Mouse (Mus musculus): ENCODE measurements at regions not wholly inside any gene's neighbourhood (a gene's known extent, or its start where the extent isn't known, plus 50 kb on each side); places are given as distances from the start of the nearest gene placed in this dataset.
"Not testable (repeated sequence)": the region's sequence is repeated elsewhere in the genome, so short reads cannot be mapped to it uniquely, and the experiment has no call there.

GRCm38 (mm10) chr17:29430401-29430800, 60.2 kb upstream of the Pim1 start:
- DNase-seq, result no peak

DNA sequence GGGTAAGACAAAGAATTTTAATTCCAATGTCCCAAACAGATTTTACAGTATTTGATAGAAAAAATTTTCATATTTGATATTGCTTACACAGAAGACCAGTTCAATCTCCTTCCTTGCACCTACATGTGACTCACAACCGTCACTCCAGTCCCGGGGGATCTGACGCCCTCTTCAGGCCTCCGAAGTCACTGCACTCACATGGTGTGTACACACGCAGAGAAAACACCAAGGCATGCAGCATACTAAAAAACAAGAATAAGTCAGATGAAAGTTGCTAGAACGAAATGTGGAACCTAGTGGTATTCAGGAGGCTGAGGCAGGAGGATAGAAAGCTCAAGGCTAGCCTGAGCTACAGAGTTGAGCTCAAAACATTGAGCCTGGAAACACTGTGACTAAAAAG, 59.7 kb upstream of the Pim1 start:
- no peak for DNase-seq

DNA sequence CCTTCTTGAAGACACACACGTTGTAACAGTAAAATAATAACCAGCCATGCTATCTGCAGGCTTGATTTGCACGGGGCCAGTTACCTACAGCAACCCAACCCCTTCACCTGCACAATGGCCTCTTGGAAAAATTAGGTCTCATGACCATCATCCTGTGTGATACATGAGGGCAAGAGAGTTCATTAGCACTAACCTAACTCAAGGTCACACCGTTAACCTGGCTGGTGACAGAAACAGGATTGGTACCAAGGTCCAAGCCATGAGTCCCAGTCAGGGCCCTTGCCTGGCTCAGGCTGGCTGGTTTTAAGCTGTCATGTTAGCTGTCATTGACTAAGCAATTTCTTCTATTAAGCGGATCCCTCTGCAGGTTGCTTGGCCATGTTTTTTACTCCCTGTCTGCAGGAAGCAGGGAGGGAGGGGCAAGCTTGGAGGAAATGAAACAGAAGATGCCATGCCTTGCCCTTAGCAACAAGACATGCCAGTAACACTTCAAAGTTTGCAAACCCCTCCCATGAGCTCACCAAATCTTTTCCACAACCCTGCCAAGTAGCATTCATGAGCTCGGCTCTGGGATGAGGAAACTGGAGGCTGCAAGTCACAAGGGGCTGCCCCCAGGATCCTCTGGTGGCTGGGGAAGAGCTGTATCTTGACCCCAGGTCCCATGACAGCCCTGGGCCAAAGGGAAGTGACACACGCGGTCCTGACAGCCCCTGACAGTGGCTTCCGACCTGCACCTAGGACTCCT, 58.8 kb upstream of the Pim1 start:
- DNase-seq, result peak; percentile 34

DNA sequence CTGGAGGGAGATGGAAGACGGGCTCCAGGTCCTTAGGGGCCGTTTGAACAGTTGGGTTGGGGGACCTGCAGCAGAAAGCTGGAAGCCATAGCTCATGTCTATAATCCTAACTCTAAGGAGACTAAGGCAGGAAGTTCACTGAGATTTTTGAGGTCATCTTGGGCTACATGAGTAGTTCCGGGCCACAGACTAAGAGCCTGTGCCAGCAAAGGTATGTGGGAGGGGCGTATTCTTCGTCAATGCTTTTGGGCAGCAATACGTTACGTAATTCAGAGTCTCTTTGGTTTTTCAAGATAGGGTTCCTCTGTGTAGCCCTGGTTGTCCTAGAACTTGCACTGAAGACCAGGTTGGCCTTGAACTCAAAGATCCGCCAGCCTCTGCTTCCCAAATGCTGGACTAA, 57.9 kb upstream of the Pim1 start:
- DNase-seq, result no peak

GRCm38 (mm10) chr17:29433370-29433769, 57.2 kb upstream of the Pim1 start:
- DNase-seq, result no peak

DNA sequence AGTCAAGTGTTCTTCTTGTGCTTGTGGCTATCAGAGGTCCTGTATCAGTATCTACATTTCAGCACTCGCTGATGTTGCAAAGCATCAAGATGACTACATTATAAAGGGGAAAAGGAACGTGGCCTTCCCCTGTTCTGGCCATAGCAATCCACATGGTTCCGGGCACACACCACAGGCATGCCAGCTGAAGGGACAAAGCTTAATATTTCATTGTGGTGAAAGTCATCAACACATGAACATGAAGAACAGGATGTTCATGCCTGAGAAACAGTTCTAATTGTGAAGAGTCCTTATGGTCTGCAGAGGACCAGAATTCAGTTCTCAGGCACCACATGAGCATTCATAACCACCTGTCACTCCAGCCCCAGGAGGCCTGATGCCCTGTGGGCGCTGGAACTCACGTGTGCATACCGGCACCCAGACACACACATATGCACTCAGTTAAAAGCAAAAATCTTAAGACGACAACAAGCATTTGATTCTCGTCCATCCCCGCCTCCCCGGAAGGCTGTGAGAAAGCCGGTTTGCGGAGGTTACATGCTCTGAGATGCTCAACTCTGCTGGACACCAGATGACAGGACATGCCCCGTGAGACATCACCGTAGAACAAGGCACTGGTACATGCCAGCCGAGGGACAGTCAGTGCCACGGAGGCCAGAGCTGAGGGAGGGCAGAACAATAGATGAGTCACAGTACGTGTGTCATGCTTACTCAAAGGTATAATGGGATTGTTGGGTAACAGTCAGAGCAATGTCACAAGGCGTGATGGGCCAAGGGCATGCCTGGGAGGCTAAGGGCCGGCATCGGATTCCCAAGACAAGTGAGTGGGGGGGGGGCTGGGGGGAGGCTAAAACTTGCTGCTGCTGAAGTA, 56.2 kb upstream of the Pim1 start:
- no peak for DNase-seq

GRCm38 (mm10) chr17:29435345-29436006, 55.1 kb upstream of the Pim1 start:
- no peak for DNase-seq

DNA sequence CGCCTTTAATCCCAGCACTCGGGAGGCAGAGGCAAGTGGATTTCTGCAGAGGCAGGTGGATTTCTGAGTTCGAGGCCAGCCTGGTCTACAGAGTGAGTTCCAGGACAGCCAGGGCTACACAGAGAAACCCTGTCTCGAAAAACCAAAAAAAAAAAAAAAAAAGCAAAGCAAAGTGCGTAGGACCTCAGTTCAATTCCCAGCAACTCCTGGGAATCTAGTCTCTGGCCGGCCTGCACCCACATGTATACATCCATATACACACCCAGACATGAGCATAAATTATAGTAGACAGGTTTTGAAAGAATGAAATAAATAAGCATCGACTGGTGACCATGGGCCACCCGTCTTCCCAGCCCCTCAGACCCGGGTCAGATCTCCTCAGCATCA, 54.1 kb upstream of the Pim1 start:
- DNase-seq, result not testable (repeated sequence)

GRCm38 (mm10) chr17:29436871-29437534, 53.5 kb upstream of the Pim1 start:
- DNase-seq, result peak; percentile 69

- no peak for DNase-seq
Observed at GRCm38 (mm10) chr17:29437535-29438324, 52.8 kb upstream of the Pim1 start.

DNA sequence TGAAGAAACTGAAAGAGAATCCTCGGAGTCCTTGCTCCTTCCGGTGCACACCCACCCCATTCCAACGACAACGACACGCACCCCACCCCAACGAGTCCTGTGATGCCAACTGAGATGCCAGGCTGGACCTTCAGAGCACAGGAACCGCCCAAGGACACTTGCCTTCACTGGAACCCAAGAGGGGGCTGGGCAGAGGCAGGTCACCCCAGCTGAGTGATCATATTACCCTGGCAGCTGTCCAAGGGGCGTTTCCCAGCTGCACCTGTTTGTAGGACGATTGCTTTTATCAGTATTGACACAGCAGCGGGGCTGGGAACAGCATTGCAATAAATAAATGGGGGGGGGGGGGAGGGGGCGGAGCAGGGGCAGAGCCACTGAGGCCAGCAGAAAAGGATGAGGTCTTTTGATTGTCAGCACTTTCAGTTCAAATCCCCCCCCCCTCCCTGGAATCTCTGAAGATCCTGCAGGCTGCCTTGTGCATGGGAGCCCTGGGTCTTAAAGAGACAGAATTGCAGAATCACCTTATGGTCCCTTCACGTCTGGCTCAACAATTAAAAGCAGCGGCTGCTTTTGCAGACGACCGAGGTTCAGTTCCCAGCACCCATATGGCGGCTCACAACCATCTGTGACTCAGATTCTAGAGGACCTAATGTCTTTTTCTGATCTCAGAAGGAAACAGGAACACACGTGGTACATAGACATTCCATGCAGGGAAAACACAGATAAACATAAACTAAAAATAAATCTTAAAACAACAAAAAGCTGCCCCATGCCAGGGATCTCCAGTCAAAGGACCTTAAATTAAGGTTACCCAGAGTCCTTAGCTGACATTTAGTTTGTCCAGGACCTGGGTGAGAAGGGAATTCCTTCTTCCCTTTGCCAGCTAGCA, 52.0 kb upstream of the Pim1 start:
- DNase-seq, result peak; percentile 41

DNA sequence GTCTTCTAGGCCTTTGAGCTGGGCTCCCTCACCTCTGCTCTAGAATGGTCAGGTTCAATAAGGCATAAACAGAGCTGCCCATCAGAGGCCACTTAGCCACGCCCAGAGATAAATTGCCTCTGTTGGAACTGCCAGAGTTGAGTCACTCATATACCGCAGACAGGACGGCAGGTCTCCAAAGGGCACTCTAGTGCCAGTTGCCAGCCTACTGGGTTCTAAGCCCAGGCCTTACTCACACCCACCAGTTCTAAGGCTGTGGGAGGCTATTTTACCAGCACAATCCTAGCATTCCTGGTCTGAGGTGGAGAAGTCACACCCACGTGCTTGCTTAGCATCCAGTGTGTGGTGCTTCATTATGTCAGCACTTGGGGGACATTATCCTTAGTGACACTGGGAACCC, 50.6 kb upstream of the Pim1 start:
- no peak for DNase-seq

DNA sequence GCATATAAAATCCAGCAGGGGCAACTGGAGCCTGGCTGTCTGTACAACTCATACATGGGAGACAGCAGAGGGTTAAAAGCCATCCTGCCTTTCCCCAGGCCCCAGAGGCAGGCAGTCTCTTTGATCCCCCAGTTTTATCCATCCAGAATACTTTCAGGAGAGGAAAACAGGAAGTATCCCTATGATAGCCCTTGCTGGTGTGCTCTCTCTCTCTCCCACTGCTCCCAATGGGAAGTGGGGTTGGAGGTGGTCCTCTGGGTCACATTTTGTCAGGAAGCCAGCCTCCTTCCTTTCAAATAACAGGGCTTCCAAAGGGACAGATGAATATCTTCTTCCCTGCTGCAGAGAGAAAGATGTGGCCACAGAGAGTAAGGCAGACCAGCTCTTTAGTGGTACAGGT, 50.1 kb upstream of the Pim1 start:
- no peak for DNase-seq

All from thymus, postnatal 25 days (tissue).